Mouse (Mus musculus) gastrocnemius, adult 2 months (tissue): ENCODE data around the gene Npas2. TPM values are rescaled to one million over a fixed set of nuclear protein-coding genes. Genes with fewer than 3 reads are reported as not detected.

Source experiments
- DNase-seq: peaks from one replicate; pipeline ENCODE4 v3.0.0; 2022
- H3K27ac ChIP-seq: fragments of 200-600 bp; 2 replicates; pipeline ENCODE4 v1.8.1; 2022; ENCODE audit warnings: mild to moderate bottlenecking
- H3K4me3 ChIP-seq: fragments of 200-600 bp; 2 replicates; pipeline ENCODE4 v1.8.1; 2022; ENCODE audit warnings: mild to moderate bottlenecking, moderate library complexity
- CTCF ChIP-seq: fragments of 200-600 bp; IDR thresholded peaks from 2 replicates; pipeline ENCODE4 v1.8.1; 2022; ENCODE audit warnings: antibody characterized with exemption, mild to moderate bottlenecking, moderate library complexity
- intact Hi-C: fragments of 180-260 bp; cut with DNase I; formaldehyde crosslinking; loops from one replicate; pipeline ENCODE4 v1.15.1; 2025
- total RNA-seq, 2 experiments: library from RNA; stranded (reverse); gene quantifications; 2 replicates each; pipeline ENCODE4 v1.2.3; 2021

The Npas2 gene
- total RNA-seq, 2 experiments from 2014 or later: 0.51 to 4.4 TPM

- no peak for DNase-seq
- TF ChIP-seq CTCF: no peak
- intact Hi-C loops: no loop called here
- Histone ChIP-seq H3K27ac (no peak overlapping the region), H3K4me3 (no peak overlapping the region)
Observed at GRCm38 (mm10) chr1:39266843-39267512, 73.4 kb downstream of the Npas2 start.

DNA sequence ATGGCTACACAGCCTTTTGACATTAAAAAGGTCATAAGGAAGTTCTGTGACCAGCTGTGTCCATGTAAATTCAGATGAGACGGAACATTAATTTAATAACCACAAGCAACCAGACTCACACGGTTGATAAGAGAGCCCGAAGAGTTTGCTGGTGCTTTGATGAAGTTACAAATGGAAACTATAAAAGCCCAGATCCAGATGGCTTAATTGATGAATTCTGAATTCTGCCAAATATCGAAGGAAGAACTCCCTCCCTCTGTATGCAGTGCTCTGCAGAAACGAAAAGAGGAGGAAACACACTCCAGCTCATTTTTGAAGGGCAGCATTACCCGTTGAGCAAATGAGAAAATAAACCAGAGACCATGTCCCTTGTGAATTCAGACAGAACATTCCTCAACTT is 79.4 kb downstream of the Npas2 start:
- no peak for DNase-seq
- intact Hi-C loops: no loop called here
- H3K4me3 ChIP-seq: no peak overlapping the region
- TF ChIP-seq CTCF: no peak
- H3K27ac ChIP-seq: no peak overlapping the region

GRCm38 (mm10) chr1:39280391-39280790 is 86.9 kb downstream of the Npas2 start:
- no peak overlapping the region for H3K27ac ChIP-seq
- no peak for TF ChIP-seq CTCF
- no peak overlapping the region for H3K4me3 ChIP-seq
- intact Hi-C loops: loop anchor here (5.0 kb wide), 2 partner anchors 37 to 88 kb away; partner anchors contain the start of gene Npas2
- no peak for DNase-seq

GRCm38 (mm10) chr1:39280989-39281875 is 87.7 kb downstream of the Npas2 start:
- Histone ChIP-seq H3K27ac (no peak overlapping the region), H3K4me3 (no peak overlapping the region)
- no peak for DNase-seq
- intact Hi-C loops: loop anchor here (5.0 kb wide), 2 partner anchors 36 to 89 kb away; partner anchors contain the start of gene Npas2
- no peak for TF ChIP-seq CTCF

GRCm38 (mm10) chr1:39281888-39282287 is 88.4 kb downstream of the Npas2 start:
- intact Hi-C loops: loop anchor here (5.0 kb wide), 2 partner anchors 35 to 90 kb away; partner anchors contain the start of gene Npas2
- no peak overlapping the region for H3K27ac ChIP-seq
- DNase-seq: no peak
- no peak for TF ChIP-seq CTCF
- H3K4me3 ChIP-seq: no peak overlapping the region

DNA sequence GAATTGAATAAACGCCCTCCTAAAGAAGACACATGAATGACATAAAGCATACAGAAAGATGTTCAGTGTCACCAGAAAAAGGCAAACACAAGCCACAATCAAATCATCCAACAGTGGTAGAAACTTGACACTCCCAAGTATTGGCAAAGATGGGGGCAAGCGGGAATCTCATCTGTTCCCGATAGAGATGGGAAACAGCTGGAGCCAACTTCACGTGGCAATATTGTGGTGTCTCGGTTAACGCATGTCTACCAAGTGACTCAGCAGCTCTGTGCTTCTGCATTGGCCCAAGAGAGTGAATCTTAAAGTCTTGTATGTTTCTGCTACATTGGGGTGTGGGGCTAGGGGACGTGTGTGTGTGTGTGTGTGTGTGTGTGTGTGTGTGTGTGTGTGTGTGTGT is 89.8 kb downstream of the Npas2 start:
- Histone ChIP-seq H3K4me3 (no peak overlapping the region), H3K27ac (no peak overlapping the region)
- intact Hi-C loops: loop anchor here (5.0 kb wide), 2 partner anchors 34 to 91 kb away; partner anchors contain the start of gene Npas2
- TF ChIP-seq CTCF: no peak
- DNase-seq: no peak

GRCm38 (mm10) chr1:39284786-39285185 is 91.3 kb downstream of the Npas2 start:
- DNase-seq: peak; percentile 80
- no peak for TF ChIP-seq CTCF
- Histone ChIP-seq H3K4me3 (peak overlapping the region; percentile 28), H3K27ac (peak overlapping the region; percentile 39)
- intact Hi-C loops: loop anchor here (5.0 kb wide), 2 partner anchors 33 to 92 kb away; partner anchors contain the start of gene Npas2

GRCm38 (mm10) chr1:39287076-39287475 is 93.5 kb downstream of the Npas2 start:
- TF ChIP-seq CTCF: no peak
- intact Hi-C loops: no loop called here
- DNase-seq: no peak
- Histone ChIP-seq H3K4me3 (no peak overlapping the region), H3K27ac (no peak overlapping the region)

GRCm38 (mm10) chr1:39287831-39288230 is 94.3 kb downstream of the Npas2 start:
- H3K4me3 ChIP-seq: no peak overlapping the region
- no peak for TF ChIP-seq CTCF
- DNase-seq: no peak
- intact Hi-C loops: no loop called here
- H3K27ac ChIP-seq: peak overlapping the region; percentile 31; the same call in 1 of the 2 replicates

DNA sequence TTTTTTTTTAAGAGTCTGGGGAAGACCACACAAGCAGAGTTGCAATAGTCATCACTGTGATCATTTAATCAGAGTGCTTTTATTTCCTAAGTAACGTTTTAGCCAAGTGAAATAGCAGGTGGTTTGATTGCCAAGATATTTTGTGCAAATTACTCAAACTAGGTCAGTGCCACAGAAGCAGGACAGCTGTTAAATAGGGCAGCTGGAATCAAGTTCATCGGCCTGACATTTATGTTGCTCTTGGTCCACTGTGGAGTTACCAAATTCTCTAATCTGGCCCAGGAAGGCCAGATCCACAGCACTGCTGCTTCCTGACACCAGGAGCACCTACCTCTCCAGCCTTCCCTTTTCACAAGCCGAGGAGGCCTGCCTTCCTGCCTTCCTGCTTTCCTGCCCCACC is 94.9 kb downstream of the Npas2 start:
- intact Hi-C loops: no loop called here
- Histone ChIP-seq H3K4me3 (no peak overlapping the region), H3K27ac (peak overlapping the region; percentile 58; the same call in 1 of the 2 replicates)
- no peak for DNase-seq
- TF ChIP-seq CTCF: no peak

DNA sequence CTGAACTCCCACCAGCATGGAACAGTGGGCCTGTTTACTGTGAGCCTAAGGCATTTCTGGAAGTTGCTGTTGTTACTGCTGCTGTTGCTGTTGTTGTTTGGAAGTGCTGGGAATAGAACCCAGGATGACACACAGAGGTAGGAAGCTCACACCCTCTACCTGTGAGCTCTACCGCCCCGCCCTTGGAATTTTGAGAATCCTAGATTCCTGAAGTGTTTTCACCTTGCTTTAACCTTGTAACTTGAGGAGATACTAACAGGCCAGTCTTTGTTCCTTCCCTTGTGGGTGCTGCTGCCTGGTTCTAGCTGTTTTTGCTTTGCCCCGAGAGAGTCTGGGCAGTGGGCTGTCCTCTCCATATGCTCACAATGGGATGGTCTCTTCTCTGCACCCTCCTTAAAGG is 98.5 kb downstream of the Npas2 start:
- no peak overlapping the region for H3K4me3 ChIP-seq
- H3K27ac ChIP-seq: no peak overlapping the region
- no peak for TF ChIP-seq CTCF
- DNase-seq: no peak
- intact Hi-C loops: no loop called here

DNA sequence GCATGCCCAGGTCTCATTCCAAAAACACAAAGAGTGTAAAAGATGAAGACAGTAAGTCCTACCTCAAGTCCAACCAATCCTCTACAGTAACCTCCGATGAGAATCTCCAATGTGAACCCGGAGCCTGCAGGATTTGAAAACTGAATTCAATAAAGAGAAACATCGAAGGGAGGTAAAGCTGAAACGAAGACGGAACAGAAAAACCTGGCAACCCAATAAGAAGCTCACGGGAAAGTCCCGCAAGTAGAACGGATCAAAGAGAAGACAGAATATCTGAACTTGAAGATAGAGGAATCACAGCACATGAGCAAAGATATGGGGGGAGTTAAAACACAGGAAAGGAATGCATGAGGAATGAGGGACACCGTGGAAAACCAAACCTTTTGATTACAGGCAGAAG is 104.8 kb downstream of the Npas2 start:
- intact Hi-C loops: no loop called here
- no peak for TF ChIP-seq CTCF
- Histone ChIP-seq H3K27ac (no peak overlapping the region), H3K4me3 (no peak overlapping the region)
- no peak for DNase-seq

DNA sequence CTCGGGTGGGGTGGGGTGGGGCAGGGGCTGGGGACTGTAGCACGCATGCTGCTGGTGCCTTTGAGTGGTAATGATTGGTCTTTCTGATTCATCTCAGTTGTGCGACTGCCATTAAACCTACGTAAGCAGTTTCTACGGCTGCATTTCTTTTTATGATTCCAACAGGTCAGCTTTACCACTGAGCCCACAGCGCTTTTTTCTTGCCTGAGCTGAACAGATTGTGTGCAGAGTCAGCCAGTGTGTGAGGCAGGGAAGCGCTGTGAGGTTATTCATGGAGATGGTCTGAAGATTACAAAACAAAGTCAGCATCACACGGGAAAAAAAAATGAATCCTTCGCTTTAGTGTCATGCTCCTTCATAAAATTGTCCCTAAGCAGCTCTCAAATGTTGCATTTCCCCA is 106.7 kb downstream of the Npas2 start:
- DNase-seq: no peak
- Histone ChIP-seq H3K4me3 (no peak overlapping the region), H3K27ac (no peak overlapping the region)
- intact Hi-C loops: no loop called here
- TF ChIP-seq CTCF: no peak
